In the genomic region with DNA sequence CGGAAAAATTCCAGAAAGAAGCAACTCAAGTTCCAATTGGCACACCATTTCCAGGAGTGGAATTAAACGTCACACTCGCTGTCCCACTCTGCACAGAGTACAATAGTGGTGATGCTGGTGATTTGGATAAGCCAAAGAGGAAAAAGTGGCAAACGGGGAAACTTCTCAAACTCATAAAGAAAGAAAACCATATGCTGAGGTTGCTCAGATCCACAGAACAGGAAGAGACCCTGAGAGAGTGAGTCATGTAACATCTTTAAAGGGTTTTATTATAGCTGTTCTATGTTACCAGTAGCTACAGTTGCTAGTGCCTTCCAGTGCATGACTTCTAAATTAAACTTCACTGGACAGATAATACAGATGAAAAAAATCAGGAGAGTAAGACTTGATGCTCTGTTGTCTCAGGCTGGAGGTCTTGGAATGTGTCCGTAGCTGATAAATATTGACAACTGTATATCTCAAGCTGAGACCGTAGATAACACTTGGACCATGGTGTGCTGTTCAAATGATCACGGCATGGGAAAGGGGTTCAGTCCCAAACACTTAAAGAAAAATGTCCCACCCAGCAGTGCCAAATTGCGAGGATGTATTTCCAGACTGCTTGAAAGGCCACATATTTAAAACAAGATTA, we compare ENCODE assay signal across 18 mouse cellular contexts.
DNase-seq lines count a peak whose midpoint lies in the region; ATAC-seq and TF ChIP-seq lines count a peak whose summit lies in the region.
"Had no signal": no experiment of that assay in that cellular context is flagged by ENCODE, and none has a peak within 500 bp of the region (broad histone marks: within the 10 kb centered on the region; RNA-seq: fewer than 3 reads in every experiment).

No protein-coding gene starts in this region.

- no peaks in the 10 kb centered on the region for H3K27me3 ChIP-seq in stomach, embryonic 15.5 days (replicated peaks)
- no peaks in the 10 kb centered on the region for H3K27me3 ChIP-seq in stomach, postnatal 0 days (ENCODE audit: control insufficient read depth, insufficient read depth, low read length)
- H3K27me3 ChIP-seq in liver, embryonic 16.5 days (ENCODE audit: control insufficient read depth, insufficient read depth, low read depth, low read length): no peaks in the 10 kb centered on the region
- no peaks in the 10 kb centered on the region for H3K27me3 ChIP-seq in forebrain, embryonic 14.5 days (replicated peaks; ENCODE audit: control insufficient read depth, insufficient read depth, low read length)
- H3K27me3 ChIP-seq: embryonic facial prominence, embryonic 15.5 days; limb, embryonic 12.5 days; lung, embryonic 15.5 days; midbrain, embryonic 15.5 days had no signal

- no peaks in the 10 kb centered on the region for H3K36me3 ChIP-seq in stomach, embryonic 15.5 days
- H3K36me3 ChIP-seq in stomach, postnatal 0 days (ENCODE audit: control insufficient read depth, insufficient read depth, low read length): no peaks in the 10 kb centered on the region
- H3K36me3 ChIP-seq in liver, embryonic 16.5 days (ENCODE audit: control insufficient read depth, insufficient read depth): no peaks in the 10 kb centered on the region
- no peaks in the 10 kb centered on the region for H3K36me3 ChIP-seq in forebrain, embryonic 14.5 days (ENCODE audit: control insufficient read depth, insufficient read depth, low read length)
- H3K36me3 ChIP-seq: embryonic facial prominence, embryonic 15.5 days; limb, embryonic 12.5 days; lung, embryonic 15.5 days; midbrain, embryonic 15.5 days had no signal

- no peak overlapping the region for H3K4me3 ChIP-seq in stomach, embryonic 15.5 days (replicated peaks)
- no peak overlapping the region for H3K4me3 ChIP-seq in stomach, postnatal 0 days (ENCODE audit: low read depth, low read length)
- H3K4me3 ChIP-seq in liver, embryonic 16.5 days (ENCODE audit: low read depth, low read length): no peak overlapping the region
- no peak overlapping the region for H3K4me3 ChIP-seq in forebrain, embryonic 14.5 days (ENCODE audit: low read depth, low read length)
- H3K4me3 ChIP-seq: embryonic facial prominence, embryonic 15.5 days; limb, embryonic 12.5 days; lung, embryonic 15.5 days; midbrain, embryonic 15.5 days had no signal

- H3K4me1 ChIP-seq in stomach, embryonic 15.5 days: peaks cover under 1% of the 10 kb centered on the region; the same call in 1 of the 2 replicates
- H3K4me1 ChIP-seq in stomach, postnatal 0 days (replicated peaks; ENCODE audit: control insufficient read depth, insufficient read depth): peaks cover 3% of the 10 kb centered on the region
- H3K4me1 ChIP-seq in liver, embryonic 16.5 days (ENCODE audit: control insufficient read depth, low read depth, low read length): peaks cover 20% of the 10 kb centered on the region
- no peaks in the 10 kb centered on the region for H3K4me1 ChIP-seq in forebrain, embryonic 14.5 days (ENCODE audit: control insufficient read depth, insufficient read depth, low read length)
- H3K4me1 ChIP-seq: lung, embryonic 15.5 days had no signal

- WGBS in stomach, embryonic 15.5 days: 69% methylated on average over 8 of the region's 8 CpGs
- WGBS in stomach, postnatal 0 days: 72% methylated on average over 8 of the region's 8 CpGs
- WGBS in liver, embryonic 16.5 days (ENCODE audit: insufficient replicate concordance): 43% methylated on average over 8 of the region's 8 CpGs
- WGBS in forebrain, embryonic 14.5 days: 93% methylated on average over 8 of the region's 8 CpGs

- no peak for TF ChIP-seq CTCF in stomach, postnatal 0 days (IDR thresholded peaks at IDR 0.05; ENCODE audit: low read depth)

- H3K27ac ChIP-seq in stomach, embryonic 15.5 days: no peak overlapping the region
- H3K27ac ChIP-seq in stomach, postnatal 0 days (replicated peaks): no peak overlapping the region
- H3K27ac ChIP-seq in liver, embryonic 16.5 days (ENCODE audit: low read length): peak overlapping the region; percentile 58
- H3K27ac ChIP-seq in forebrain, embryonic 14.5 days (ENCODE audit: low read depth, low read length): no peak overlapping the region
- H3K27ac ChIP-seq: embryonic facial prominence, embryonic 15.5 days; limb, embryonic 12.5 days; lung, embryonic 15.5 days; midbrain, embryonic 15.5 days had no signal

- no peaks in the 10 kb centered on the region for H3K9me3 ChIP-seq in stomach, embryonic 15.5 days
- H3K9me3 ChIP-seq in stomach, postnatal 0 days (ENCODE audit: control insufficient read depth, low read length): no peaks in the 10 kb centered on the region
- H3K9me3 ChIP-seq in liver, embryonic 16.5 days (replicated peaks; ENCODE audit: control insufficient read depth, low read length): no peaks in the 10 kb centered on the region
- no peaks in the 10 kb centered on the region for H3K9me3 ChIP-seq in forebrain, embryonic 14.5 days (replicated peaks; ENCODE audit: control insufficient read depth, low read length)
- H3K9me3 ChIP-seq: embryonic facial prominence, embryonic 15.5 days; lung, embryonic 15.5 days; midbrain, embryonic 15.5 days had no signal

- ATAC-seq in stomach, embryonic 15.5 days (ENCODE audit: insufficient read depth, low FRiP score, low read depth): peak; percentile 50; the same call in 1 of the 2 replicates
- ATAC-seq in stomach, postnatal 0 days (ENCODE audit: low FRiP score, low TSS enrichment): no peak
- peak; percentile 94 for ATAC-seq in liver, embryonic 16.5 days (ENCODE audit: low read depth)
- ATAC-seq in forebrain, embryonic 14.5 days: no peak
- ATAC-seq: inflammation-experienced regulatory T-cells, adult 6 months; midbrain, embryonic 15.5 days had no signal

- no peak overlapping the region for H3K9ac ChIP-seq in stomach, embryonic 15.5 days
- H3K9ac ChIP-seq in stomach, postnatal 0 days (ENCODE audit: low read length): no peak overlapping the region
- H3K9ac ChIP-seq in liver, embryonic 16.5 days (ENCODE audit: low read depth, low read length): no peak overlapping the region
- no peak overlapping the region for H3K9ac ChIP-seq in forebrain, embryonic 14.5 days (ENCODE audit: low read length)
- H3K9ac ChIP-seq: embryonic facial prominence, embryonic 15.5 days; limb, embryonic 12.5 days; lung, embryonic 15.5 days; midbrain, embryonic 15.5 days had no signal

- TF ChIP-seq EP300 in stomach, postnatal 0 days (optimal IDR thresholded peaks at IDR 0.05): no peak

- DNase-seq in stomach, postnatal 0 days (ENCODE audit: low spot score): no peak
- peak; percentile 75 for DNase-seq in induced T-regulatory cell, adult 2 months (ENCODE audit: low read depth)
- DNase-seq in adrenal gland, postnatal 10 days: no peak
- DNase-seq in forebrain, embryonic 14.5 days (ENCODE audit: low spot score): no peak
- no peak for DNase-seq in cerebellum, adult 11-12 months
- DNase-seq: cerebellum, postnatal 36 days; gastrocnemius, postnatal 25 days; kidney, adult 9 months; right cerebral cortex, postnatal 14 days; spleen, adult 18-20 months; thymus, adult 18-20 months had no signal

- no peak overlapping the region for H3K4me2 ChIP-seq in stomach, embryonic 15.5 days
- H3K4me2 ChIP-seq in stomach, postnatal 0 days (replicated peaks; ENCODE audit: low read depth): no peak overlapping the region
- H3K4me2 ChIP-seq in liver, embryonic 16.5 days (ENCODE audit: low read depth, low read length): peak overlapping the region; percentile 35
- H3K4me2 ChIP-seq in forebrain, embryonic 14.5 days (ENCODE audit: low read length): no peak overlapping the region
- H3K4me2 ChIP-seq: embryonic facial prominence, embryonic 15.5 days; limb, embryonic 12.5 days; lung, embryonic 15.5 days; midbrain, embryonic 15.5 days had no signal

Comparison
In these comparisons a context has a peak if more than half of its experiments do, and no peak if none do; other contexts are left out.
1. ATAC-seq: peak in stomach, embryonic 15.5 days (single experiment) and liver, embryonic 16.5 days (single experiment); none in stomach, postnatal 0 days (single experiment) and forebrain, embryonic 14.5 days (single experiment).